Mouse (Mus musculus) liver, postnatal 0 days (tissue): ENCODE measurements at regions not wholly inside any gene's neighbourhood (a gene's known extent, or its start where the extent isn't known, plus 50 kb on each side); places are given as distances from the start of the nearest gene placed in this dataset.

Experiments
- ATAC-seq: fragments of 200-750 bp; cut with Nextera tagmentation; 2 replicates; pipeline ENCODE4 v1.8.0; 2017; ENCODE audit warnings: mild to moderate bottlenecking, moderate library complexity
- DNase-seq: peaks from one replicate; pipeline ENCODE4 v3.0.0-alpha.2; 2016
- H3K27ac ChIP-seq: fragments of 300-500 bp; sonication (generic); 2 replicates; pipeline ENCODE4 v1.5.1; 2014; ENCODE audit warnings: antibody characterized with exemption, moderate library complexity, mild to moderate bottlenecking, low read depth
- H3K27me3 ChIP-seq: fragments of 300-500 bp; sonication (generic); 2 replicates; pipeline ENCODE4 v1.6.1; 2014; ENCODE audit warnings: low read length, control low read depth, mixed read lengths; ENCODE audit not compliant: insufficient read depth
- H3K36me3 ChIP-seq: fragments of 300-500 bp; sonication (generic); replicated peaks from 2 replicates; pipeline ENCODE4 v1.6.1; 2014; ENCODE audit warnings: mild to moderate bottlenecking, control low read depth, low read length, moderate library complexity, mixed read lengths; ENCODE audit not compliant: insufficient read depth
- H3K4me1 ChIP-seq: fragments of 300-500 bp; sonication (generic); 2 replicates; pipeline ENCODE4 v1.6.1; 2014; ENCODE audit warnings: antibody characterized with exemption, mild to moderate bottlenecking, control low read depth; ENCODE audit not compliant: insufficient read depth
- H3K4me2 ChIP-seq: fragments of 300-500 bp; sonication (generic); 2 replicates; pipeline ENCODE4 v1.6.1; 2014; ENCODE audit warnings: low read depth, mild to moderate bottlenecking, low read length, moderate library complexity, mixed read lengths
- H3K4me3 ChIP-seq: fragments of 300-500 bp; sonication (generic); 2 replicates; pipeline ENCODE4 v1.5.1; 2014; ENCODE audit warnings: low read depth, low read length
- H3K9ac ChIP-seq: fragments of 300-500 bp; sonication (generic); replicated peaks from 2 replicates; pipeline ENCODE4 v1.6.1; 2014; ENCODE audit warnings: mild to moderate bottlenecking, moderate library complexity
- H3K9me3 ChIP-seq: fragments of 300-500 bp; sonication (generic); 2 replicates; pipeline ENCODE4 v1.6.1; 2016; ENCODE audit warnings: mild to moderate bottlenecking, control low read depth, low read length, mixed read lengths
- CTCF ChIP-seq: sonication (generic); IDR thresholded peaks from 2 replicates; pipeline ENCODE4 v1.5.1; 2016; ENCODE audit warnings: antibody characterized with exemption, low read depth
- EP300 ChIP-seq: IDR thresholded peaks from 2 replicates; pipeline ENCODE4 v1.6.1; 2016; ENCODE audit warnings: antibody characterized with exemption, low read depth, mild to moderate bottlenecking
- WGBS: fragments of 180-500 bp; shearing (Covaris S2); extraction: QIAGEN DNeasy Blood & Tissue Kit; methylation state at CpG from one replicate; pipeline ENCODE4 v1.1.7; 2014; ENCODE audit not compliant: insufficient replicate concordance; 5-methylcytosine and 5-hydroxymethylcytosine counted together

- Histone ChIP-seq H3K9ac (no peak overlapping the region), H3K27ac (no peak overlapping the region), H3K4me2 (no peak overlapping the region), H3K27me3 (no peaks in the 10 kb centered on the region), H3K9me3 (no peaks in the 10 kb centered on the region), H3K4me1 (no peaks in the 10 kb centered on the region), H3K4me3 (no peak overlapping the region), H3K36me3 (no peaks in the 10 kb centered on the region)
- 15% methylated on average over 1 of the region's 1 CpGs for WGBS
- ATAC-seq, result no peak
- no peak for DNase-seq
- TF ChIP-seq EP300 (no peak), CTCF (peak; percentile 24; the same call in 1 of the 2 replicates)
These were observed 127.8 kb downstream of the Stk31 start for GRCm38 (mm10) chr6:49523184-49523583.

DNA sequence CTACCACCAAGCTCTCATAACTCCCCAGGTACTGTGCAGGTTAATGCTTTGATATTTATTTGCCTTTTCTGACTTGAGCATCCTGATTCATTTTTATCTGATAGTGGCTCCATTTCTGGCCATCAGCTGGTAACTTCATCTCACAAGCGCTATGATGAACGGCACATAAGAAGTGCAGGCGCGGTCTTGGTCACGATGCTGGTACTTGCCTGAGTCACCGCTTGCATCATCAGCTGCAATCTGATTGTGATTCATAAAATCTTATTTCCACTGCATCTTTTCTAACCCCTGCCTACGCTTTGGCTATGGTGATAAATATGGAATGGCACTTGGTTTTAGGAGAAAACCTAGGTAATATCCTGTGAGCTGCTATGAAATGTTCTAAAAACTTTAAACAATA lies 128.3 kb downstream of the Stk31 start:
- Histone ChIP-seq H3K27ac (no peak overlapping the region), H3K4me1 (no peaks in the 10 kb centered on the region), H3K27me3 (no peaks in the 10 kb centered on the region), H3K9ac (no peak overlapping the region), H3K4me3 (no peak overlapping the region), H3K9me3 (no peaks in the 10 kb centered on the region), H3K36me3 (no peaks in the 10 kb centered on the region), H3K4me2 (no peak overlapping the region)
- no peak for ATAC-seq
- DNase-seq, result no peak
- no peak for TF ChIP-seq CTCF
- TF ChIP-seq EP300, result no peak
- 86% methylated on average over 7 of the region's 7 CpGs for WGBS

DNA sequence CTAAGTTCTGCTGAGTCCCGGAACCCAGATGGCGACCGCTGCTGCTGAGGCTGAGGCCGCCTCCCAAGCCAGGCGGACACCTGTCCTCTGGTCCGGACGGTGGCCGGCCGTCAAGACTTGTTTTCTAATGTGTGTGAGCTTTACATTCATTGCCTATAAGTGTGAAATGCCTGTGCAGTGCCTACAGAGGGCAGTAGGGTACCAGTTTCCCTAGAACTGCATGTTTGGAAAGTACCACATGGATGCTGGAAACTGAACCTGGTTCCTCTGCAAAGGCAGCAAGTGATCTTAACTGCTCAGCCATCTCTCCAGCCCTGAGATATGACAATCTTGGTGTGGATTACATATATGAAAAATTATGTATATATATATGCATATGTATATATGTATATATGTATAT lies 138.6 kb downstream of the Stk31 start:
- DNase-seq (no peak), ATAC-seq (no peak)
- WGBS, result 90% methylated on average over 7 of the region's 9 CpGs
- Histone ChIP-seq H3K4me1 (no peaks in the 10 kb centered on the region), H3K27ac (no peak overlapping the region), H3K9ac (no peak overlapping the region), H3K9me3 (no peaks in the 10 kb centered on the region), H3K4me3 (no peak overlapping the region), H3K27me3 (no peaks in the 10 kb centered on the region), H3K36me3 (no peaks in the 10 kb centered on the region), H3K4me2 (no peak overlapping the region)
- no peak for TF ChIP-seq EP300
- no peak for TF ChIP-seq CTCF

- Histone ChIP-seq H3K36me3 (no peaks in the 10 kb centered on the region), H3K4me1 (no peaks in the 10 kb centered on the region), H3K9ac (no peak overlapping the region), H3K9me3 (no peaks in the 10 kb centered on the region), H3K27me3 (no peaks in the 10 kb centered on the region), H3K4me3 (no peak overlapping the region), H3K4me2 (no peak overlapping the region), H3K27ac (no peak overlapping the region)
- WGBS, result 68% methylated on average over 3 of the region's 3 CpGs
- TF ChIP-seq EP300 (no peak), CTCF (no peak)
- no peak for ATAC-seq
- DNase-seq, result no peak
These were observed 139.1 kb downstream of the Stk31 start for GRCm38 (mm10) chr6:49534551-49534950.

DNA sequence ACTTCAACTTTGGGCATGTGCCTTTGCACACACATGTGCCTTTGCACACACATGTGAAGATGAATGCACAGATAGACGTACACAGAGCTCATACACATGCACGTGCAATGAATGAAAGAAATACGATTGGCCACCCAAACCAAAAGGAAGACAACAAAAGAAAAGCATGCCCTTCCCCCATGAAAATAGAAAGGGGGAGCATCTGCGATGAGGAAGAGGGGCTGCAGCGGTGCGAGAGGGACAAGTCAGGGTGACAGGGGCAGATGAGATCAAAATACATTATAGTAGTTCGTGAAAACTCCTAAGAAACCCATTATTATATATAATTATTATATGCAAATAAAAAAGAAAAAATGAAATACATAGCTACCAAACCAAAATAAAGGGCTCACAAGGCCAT lies 149.5 kb downstream of the Stk31 start:
- no peaks in the 10 kb centered on the region for H3K4me1 ChIP-seq
- DNase-seq (no peak), ATAC-seq (no peak)
- no peak for TF ChIP-seq EP300
- H3K9me3 ChIP-seq, result no peaks in the 10 kb centered on the region
- H3K4me3 ChIP-seq, result no peak overlapping the region
- WGBS, result 78% methylated on average over 7 of the region's 7 CpGs
- H3K36me3 ChIP-seq, result no peaks in the 10 kb centered on the region
- H3K27ac ChIP-seq, result no peak overlapping the region
- H3K4me2 ChIP-seq, result no peak overlapping the region
- H3K9ac ChIP-seq, result no peak overlapping the region
- H3K27me3 ChIP-seq, result no peaks in the 10 kb centered on the region

GRCm38 (mm10) chr6:49555069-49555468 lies 159.7 kb downstream of the Stk31 start:
- ATAC-seq (no peak), DNase-seq (no peak)
- no peak overlapping the region for H3K4me3 ChIP-seq
- no peaks in the 10 kb centered on the region for H3K27me3 ChIP-seq
- 79% methylated on average over 10 of the region's 10 CpGs for WGBS
- H3K9ac ChIP-seq, result no peak overlapping the region
- no peaks in the 10 kb centered on the region for H3K36me3 ChIP-seq
- H3K27ac ChIP-seq, result no peak overlapping the region
- H3K4me1 ChIP-seq, result no peaks in the 10 kb centered on the region
- no peak for TF ChIP-seq EP300
- no peak for TF ChIP-seq CTCF
- H3K4me2 ChIP-seq, result no peak overlapping the region
- H3K9me3 ChIP-seq, result no peaks in the 10 kb centered on the region

DNA sequence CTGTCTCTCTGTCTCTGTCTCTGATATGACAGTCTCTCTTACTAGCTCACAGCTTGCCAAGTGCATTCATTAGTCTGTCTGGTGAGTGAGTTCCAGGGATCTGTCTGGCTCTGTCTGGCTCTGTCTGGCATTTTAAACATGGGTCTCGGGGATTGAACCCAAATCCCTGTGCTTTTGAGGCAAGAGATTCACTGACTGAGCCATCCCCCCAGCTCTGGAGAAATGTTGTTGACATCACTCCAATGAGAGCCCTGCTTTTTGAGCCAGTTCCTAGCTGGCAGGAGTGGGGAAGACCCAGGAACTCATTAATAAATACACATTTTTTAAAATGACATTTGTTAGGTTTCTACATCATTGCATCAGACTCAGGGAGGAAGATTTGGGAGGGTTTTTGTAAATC lies 163.1 kb downstream of the Stk31 start:
- Histone ChIP-seq H3K9me3 (no peaks in the 10 kb centered on the region), H3K4me1 (no peaks in the 10 kb centered on the region), H3K27ac (no peak overlapping the region), H3K36me3 (no peaks in the 10 kb centered on the region), H3K9ac (no peak overlapping the region), H3K4me2 (no peak overlapping the region), H3K4me3 (no peak overlapping the region), H3K27me3 (no peaks in the 10 kb centered on the region)
- TF ChIP-seq EP300 (no peak), CTCF (no peak)
- 68% methylated on average over 1 of the region's 1 CpGs for WGBS
- ATAC-seq (no peak), DNase-seq (no peak)
